Mouse (Mus musculus) mouse embryonic stem cell (cell line): ENCODE measurements around the gene Celsr1.

ENCODE experiments used
- in situ Hi-C, 2 experiments: fragments of 300-500 bp; cut with MboI; formaldehyde crosslinking; loops; 1 replicate in 1 of 2; 3 replicates in 1 of 2; pipeline ENCODE4 v1.14.3; 2019 to 2020; ENCODE audit warnings: low sequenced_read_pairs in 2 of 2, low pct_unique_long_range_greater_than_20kb in 1 of 2, mixed read lengths in 1 of 2; ENCODE audit not compliant: unreplicated experiment in 1 of 2

Gene Celsr1

GRCm38 (mm10) chr15:86033191-86033841 lies at the start of gene Celsr1:
TSS of gene Celsr1 (minus strand) at chr15:86033777.
- in situ Hi-C loops, result no loop called here

DNA sequence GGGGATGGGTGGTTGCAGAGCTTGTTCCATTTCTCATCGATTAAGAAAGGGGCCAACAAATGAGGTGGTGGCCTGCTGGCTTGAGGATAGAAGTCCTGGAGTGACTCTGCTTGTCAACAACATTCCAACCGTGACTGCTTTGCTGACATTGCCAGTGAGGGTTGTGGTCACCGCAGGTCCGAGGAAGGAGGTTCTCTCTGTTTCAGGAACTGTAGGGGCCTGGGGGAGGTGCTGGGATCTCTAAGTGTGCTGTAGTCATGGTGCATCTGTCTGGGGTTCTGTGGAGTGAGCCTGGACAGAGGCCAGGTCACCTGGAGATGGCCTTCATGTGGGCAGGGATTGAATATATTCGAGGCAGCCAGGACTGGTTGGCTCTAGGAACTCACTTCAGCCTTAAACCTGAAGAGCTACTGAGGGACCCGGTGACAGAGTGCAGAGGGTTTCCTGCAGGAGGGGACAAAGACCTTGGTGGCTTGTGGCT lies 49.7 kb upstream of the Celsr1 start:
- in situ Hi-C loops, result no loop called here

DNA sequence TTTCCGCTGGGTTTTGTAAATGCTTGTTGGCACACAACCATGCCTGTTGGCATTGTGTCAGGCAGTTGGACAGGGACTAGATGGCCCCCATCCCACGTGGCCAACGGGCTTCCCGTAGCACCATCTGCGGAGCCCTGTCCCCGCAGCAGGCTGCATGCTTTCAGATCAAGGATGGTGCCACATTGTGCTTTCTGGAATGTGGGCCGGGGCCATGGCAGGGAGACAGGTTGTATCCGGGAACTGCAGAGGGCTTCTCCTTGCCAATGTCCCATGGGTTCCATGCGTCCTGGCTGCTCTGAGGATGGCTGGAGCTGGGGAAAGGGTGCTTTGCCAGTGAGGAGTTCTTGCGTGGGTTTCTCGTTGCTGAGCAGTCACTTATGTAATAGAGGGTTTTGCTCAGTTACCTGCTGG lies 49.0 kb upstream of the Celsr1 start:
- in situ Hi-C loops, result no loop called here

- in situ Hi-C loops, result no loop called here
Observed at GRCm38 (mm10) chr15:86081654-86082053, 48.1 kb upstream of the Celsr1 start.

- in situ Hi-C loops, result no loop called here
Observed at GRCm38 (mm10) chr15:86080408-86080807, 46.8 kb upstream of the Celsr1 start.

DNA sequence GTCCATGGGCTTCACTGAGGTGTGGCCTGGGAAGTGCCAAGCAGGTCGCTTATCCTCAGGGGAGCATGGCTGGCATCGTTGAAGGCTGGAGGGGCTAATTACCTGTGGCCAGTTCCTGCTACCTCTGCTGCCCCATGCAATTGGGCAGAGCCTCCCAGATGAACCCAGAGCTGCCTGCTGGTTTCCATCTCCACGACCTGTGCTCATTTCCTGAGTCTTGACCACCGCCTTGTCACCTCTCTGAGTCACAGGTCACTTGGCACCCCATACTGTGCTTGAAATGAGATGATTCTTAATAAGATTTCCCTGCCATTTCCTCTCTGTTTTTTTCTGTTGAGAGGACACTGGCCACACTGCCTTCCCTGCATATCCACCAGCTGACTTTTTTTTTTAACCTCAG lies 46.3 kb upstream of the Celsr1 start:
- in situ Hi-C loops, result no loop called here

- in situ Hi-C loops, result no loop called here
Observed at GRCm38 (mm10) chr15:86079467-86079866, 45.9 kb upstream of the Celsr1 start.

GRCm38 (mm10) chr15:86078481-86079216 lies 45.1 kb upstream of the Celsr1 start:
- in situ Hi-C loops, result no loop called here

DNA sequence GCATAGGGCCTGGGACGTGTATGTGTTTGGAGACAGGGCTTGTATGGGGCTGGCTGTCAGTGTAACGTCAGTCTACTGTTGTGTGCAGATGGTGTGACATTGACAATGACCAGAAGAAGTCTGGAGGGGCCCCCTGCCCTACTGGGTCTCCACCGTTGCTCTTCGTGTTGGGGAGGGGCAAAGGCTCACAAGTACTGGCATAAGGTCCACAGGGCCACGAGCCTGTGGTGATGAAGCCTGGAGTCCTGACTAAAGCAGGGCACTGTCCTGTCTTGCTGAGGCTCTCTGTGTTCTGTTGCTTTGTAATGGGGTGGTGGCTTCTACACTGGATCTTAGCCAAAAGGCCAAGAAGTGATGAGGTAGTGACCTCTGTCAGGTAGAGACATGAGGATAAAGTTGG lies 44.4 kb upstream of the Celsr1 start:
- in situ Hi-C loops, result no loop called here

- in situ Hi-C loops, result no loop called here
Observed at GRCm38 (mm10) chr15:86076378-86076777, 42.8 kb upstream of the Celsr1 start.

DNA sequence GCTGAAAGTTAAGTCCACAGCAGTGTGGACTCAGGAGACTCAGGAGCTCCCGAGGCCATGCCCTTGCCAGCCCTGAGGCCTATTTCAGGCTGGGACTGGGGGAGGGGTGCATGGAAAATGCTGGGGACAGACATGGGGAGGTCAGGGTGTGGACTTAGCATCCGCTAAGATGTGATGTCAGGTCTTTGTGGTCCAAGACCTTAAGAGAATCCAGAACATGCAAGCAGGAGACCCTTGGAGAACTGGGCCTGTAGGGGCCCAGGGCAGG lies 42.4 kb upstream of the Celsr1 start:
- in situ Hi-C loops, result no loop called here

DNA sequence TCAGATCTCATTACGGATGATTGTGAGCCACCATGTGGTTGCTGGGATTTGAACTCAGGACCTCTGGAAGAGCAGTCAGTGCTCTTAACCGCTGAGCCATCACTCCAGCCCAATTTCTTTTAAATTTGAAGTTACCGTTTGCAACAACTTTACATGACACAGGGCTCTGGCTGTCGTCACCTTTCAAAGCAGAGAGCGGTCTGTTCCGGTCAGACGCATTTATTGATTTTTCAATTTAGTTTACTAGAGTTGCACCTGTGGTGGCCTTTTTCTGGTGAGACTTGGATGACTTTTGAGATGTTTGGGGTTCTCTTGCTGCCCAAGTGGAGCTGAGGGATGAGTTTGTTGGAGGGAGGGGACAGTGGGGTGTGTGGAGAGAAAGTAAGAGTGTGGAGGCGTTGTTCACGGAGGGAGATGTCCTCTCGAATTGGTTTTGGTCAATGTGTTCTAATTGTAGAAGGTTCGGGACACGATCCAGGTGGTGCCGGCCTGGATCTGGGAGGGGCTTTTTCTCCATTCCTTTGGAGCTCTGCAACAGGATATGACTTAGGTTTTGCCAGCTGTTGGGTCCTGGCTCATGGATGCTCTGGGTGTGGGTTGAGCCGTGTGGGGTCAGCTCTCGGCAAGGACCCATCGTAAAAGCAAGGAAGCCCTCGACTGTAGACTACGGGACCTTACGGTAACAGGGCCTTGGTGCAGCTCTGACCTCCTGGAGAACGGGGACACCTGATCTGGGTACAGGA lies 41.9 kb upstream of the Celsr1 start:
- in situ Hi-C loops, result no loop called here

- in situ Hi-C loops, result no loop called here
Observed at GRCm38 (mm10) chr15:86074171-86074937, 40.8 kb upstream of the Celsr1 start.

GRCm38 (mm10) chr15:86071166-86071565 lies 37.6 kb upstream of the Celsr1 start:
- in situ Hi-C loops, result no loop called here

DNA sequence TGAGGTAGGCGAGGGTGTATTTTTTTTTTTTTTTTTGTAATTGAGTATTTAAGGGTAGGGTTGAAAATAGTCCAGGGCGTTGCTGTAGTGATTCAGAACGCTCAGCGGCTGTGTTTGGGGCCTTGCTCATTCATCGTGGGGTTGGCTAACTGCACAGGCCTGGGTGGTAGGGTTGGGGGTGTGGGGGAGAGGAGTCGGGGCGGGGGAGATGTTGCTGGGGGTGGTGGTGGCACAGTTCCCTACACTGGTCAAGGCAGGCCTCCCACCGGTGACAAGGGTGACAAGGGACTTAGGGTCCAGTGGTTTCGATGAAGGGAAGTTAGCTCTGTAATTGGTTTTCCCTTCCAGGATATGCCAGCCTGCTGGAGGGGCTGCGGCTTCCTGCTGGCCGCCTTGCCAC lies 36.8 kb upstream of the Celsr1 start:
- in situ Hi-C loops, result no loop called here

GRCm38 (mm10) chr15:86069011-86069791 lies 35.6 kb upstream of the Celsr1 start:
- in situ Hi-C loops, result no loop called here

GRCm38 (mm10) chr15:86067941-86068495 lies 34.4 kb upstream of the Celsr1 start:
- in situ Hi-C loops, result no loop called here

GRCm38 (mm10) chr15:86067581-86067910 lies 34.0 kb upstream of the Celsr1 start:
- in situ Hi-C loops, result no loop called here
